Mouse (Mus musculus) ES-E14 (cell line): ENCODE data around the gene Gm29609. TPM values are rescaled to one million over a fixed set of nuclear protein-coding genes. Genes with fewer than 3 reads are reported as not detected.

Source experiments
- DNase-seq: peaks from one replicate; pipeline ENCODE4 v3.0.0-alpha.2; 2013; ENCODE audit warnings: low read depth, low spot score
- H3K27ac ChIP-seq: 2 replicates; pipeline ENCODE4 v1.5.1; 2012; ENCODE audit warnings: low read depth, mild to moderate bottlenecking, low read length, moderate library complexity, mixed read lengths; ENCODE audit not compliant: poor library complexity, insufficient read depth, severe bottlenecking
- H3K36me3 ChIP-seq: 2 replicates; pipeline ENCODE4 v1.6.1; 2012; ENCODE audit warnings: mild to moderate bottlenecking, low read length, moderate library complexity, mixed read lengths; ENCODE audit not compliant: control insufficient read depth, poor library complexity, insufficient read depth, severe bottlenecking
- H3K4me1 ChIP-seq, 2 experiments: fragments of 150-350 bp in 1 of 2; sonication (generic) in 1 of 2; 2 replicates each; pipeline ENCODE4 v1.6.1; 2012; ENCODE audit warnings: low read length in 2 of 2, mild to moderate bottlenecking in 1 of 2, mixed read lengths in 1 of 2; ENCODE audit not compliant: control insufficient read depth in 2 of 2, insufficient read depth in 2 of 2, poor library complexity in 1 of 2
- H3K4me3 ChIP-seq, 2 experiments: fragments of 150-350 bp in 1 of 2; sonication (generic) in 1 of 2; 2 replicates each; pipeline ENCODE4 v1.5.1; 2012; ENCODE audit warnings: low read length in 2 of 2, low read depth in 1 of 2, mild to moderate bottlenecking in 1 of 2, mixed read lengths in 1 of 2; ENCODE audit not compliant: insufficient read depth in 1 of 2, poor library complexity in 1 of 2, severe bottlenecking in 1 of 2
- H3K9ac ChIP-seq: 2 replicates; pipeline ENCODE4 v1.6.1; 2012; ENCODE audit warnings: low read depth, mild to moderate bottlenecking, low read length, mixed read lengths; ENCODE audit not compliant: poor library complexity, insufficient read depth, severe bottlenecking
- H3K9me3 ChIP-seq: fragments of 150-350 bp; sonication (generic); 2 replicates; pipeline ENCODE4 v1.6.1; 2012; ENCODE audit warnings: low read depth, mild to moderate bottlenecking, low read length; ENCODE audit not compliant: control insufficient read depth, insufficient read depth
- CHD2 ChIP-seq: IDR thresholded peaks from 2 replicates; pipeline ENCODE4 v1.6.1; 2014; ENCODE audit warnings: mild to moderate bottlenecking, low read depth, low read length, inconsistent platforms
- HCFC1 ChIP-seq: IDR thresholded peaks from 2 replicates; pipeline ENCODE4 v1.6.1; 2012; ENCODE audit warnings: low read length, inconsistent platforms, borderline replicate concordance; ENCODE audit not compliant: insufficient read depth
- MAFK ChIP-seq: IDR thresholded peaks from 2 replicates; pipeline ENCODE4 v1.6.1; 2014; ENCODE audit warnings: mild to moderate bottlenecking, low read depth, low read length, inconsistent platforms; ENCODE audit not compliant: insufficient read depth
- ZC3H11A ChIP-seq: IDR thresholded peaks from 2 replicates; pipeline ENCODE4 v1.6.1; 2012; ENCODE audit warnings: low read depth, mild to moderate bottlenecking, inconsistent platforms, low read length, borderline replicate concordance
- ZNF384 ChIP-seq: IDR thresholded peaks from 2 replicates; pipeline ENCODE4 v1.6.1; 2012; ENCODE audit warnings: low read depth, low read length, inconsistent platforms
- in situ Hi-C, 2 experiments: fragments of 600-800 bp; cut with MboI; formaldehyde crosslinking; loops; one replicate each; pipeline ENCODE4 v1.15.1; 2025; ENCODE audit warnings: low sequenced_read_pairs in 2 of 2, inconsistent platforms in 1 of 2; ENCODE audit not compliant: unreplicated experiment in 2 of 2
- total RNA-seq: library from RNA; depleted of rRNA; stranded (reverse); fragments of 300-350 nt; gene quantifications from 2 replicates; pipeline ENCODE4 v1.2.3, GENCODE M21; 2012

Gm29609 gene
- total RNA-seq, 1 experiment, result 3.1 TPM

GRCm38 (mm10) chr5:31126050-31126449 lies 53.7 kb downstream of the Gm29609 start:
- H3K9me3 ChIP-seq, result no peaks in the 10 kb centered on the region
- H3K36me3 ChIP-seq, result no peaks in the 10 kb centered on the region
- in situ Hi-C loops, result no loop called here
- DNase-seq, result no peak
- H3K9ac ChIP-seq, result no peak overlapping the region
- TF ChIP-seq ZNF384 (peak; percentile 95), MAFK (no peak)
- no peak overlapping the region for H3K27ac ChIP-seq
- peaks cover 0 to 2% of the 10 kb centered on the region in 2 experiments; a peak in 1 of 4 replicates for H3K4me1 ChIP-seq
- no peak overlapping the region for H3K4me3 ChIP-seq

DNA sequence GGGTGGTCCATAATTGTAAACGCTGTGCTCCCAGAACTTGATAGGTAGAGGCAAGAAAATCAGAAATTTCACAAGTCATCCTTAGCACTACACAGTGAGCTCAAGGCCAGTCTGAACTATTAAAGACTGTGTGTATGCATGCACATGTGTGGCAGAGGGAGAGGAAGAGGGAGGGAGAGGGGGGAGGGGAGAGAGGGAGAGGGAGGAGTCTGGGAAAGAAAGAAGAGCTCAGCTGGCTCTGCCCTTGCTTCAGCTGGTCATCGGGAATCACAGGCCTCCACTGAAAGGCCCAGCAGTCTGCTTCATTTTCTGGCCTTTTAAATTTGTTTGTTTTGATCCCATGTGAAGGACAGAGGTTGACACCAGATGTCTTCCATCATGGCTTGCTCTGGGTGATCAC lies 56.2 kb downstream of the Gm29609 start:
- Histone ChIP-seq H3K4me3 (no peak overlapping the region), H3K27ac (no peak overlapping the region), H3K9ac (no peak overlapping the region), H3K4me1 (peaks cover 0 to 3% of the 10 kb centered on the region in 2 experiments; a peak in 1 of 4 replicates), H3K9me3 (no peaks in the 10 kb centered on the region), H3K36me3 (no peaks in the 10 kb centered on the region)
- no peak for DNase-seq
- in situ Hi-C loops, result no loop called here
- TF ChIP-seq CHD2 (no peak), MAFK (no peak), ZNF384 (no peak), ZC3H11A (no peak), HCFC1 (no peak)

DNA sequence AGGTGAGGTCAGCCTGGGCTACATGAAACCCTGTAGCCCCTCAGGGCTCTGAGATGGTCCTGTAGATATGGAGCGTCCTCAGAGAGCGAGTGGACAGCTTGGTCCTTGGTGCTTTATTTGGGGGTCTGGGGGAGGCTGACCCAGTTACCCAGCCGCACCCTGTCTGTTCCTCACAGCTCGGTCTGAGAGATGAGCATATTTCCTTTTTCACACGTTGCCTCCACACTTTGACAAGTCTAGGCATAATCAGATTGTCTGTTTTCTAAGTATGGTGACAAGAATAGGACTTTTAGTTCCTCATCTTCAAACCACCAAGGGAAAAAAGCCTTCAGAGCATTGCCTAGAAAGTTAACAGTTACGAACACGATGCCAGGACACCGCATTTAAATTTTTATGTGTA lies 58.6 kb downstream of the Gm29609 start:
- H3K27ac ChIP-seq, result no peak overlapping the region
- in situ Hi-C loops, result no loop called here
- peaks cover 3 to 12% of the 10 kb centered on the region in 2 experiments; a peak in 3 of 4 replicates for H3K4me1 ChIP-seq
- no peaks in the 10 kb centered on the region for H3K36me3 ChIP-seq
- H3K9me3 ChIP-seq, result no peaks in the 10 kb centered on the region
- H3K4me3 ChIP-seq, result no peak overlapping the region
- DNase-seq, result no peak
- H3K9ac ChIP-seq, result no peak overlapping the region
- no peak for TF ChIP-seq CHD2
- no peak for TF ChIP-seq ZNF384
- no peak for TF ChIP-seq ZC3H11A
- TF ChIP-seq MAFK, result no peak
- no peak for TF ChIP-seq HCFC1

- no peaks in the 10 kb centered on the region for H3K9me3 ChIP-seq
- no peak for TF ChIP-seq ZNF384
- no peak for TF ChIP-seq CHD2
- no peak for TF ChIP-seq ZC3H11A
- no peak for TF ChIP-seq HCFC1
- peak; percentile 92 for TF ChIP-seq MAFK
- no peaks in the 10 kb centered on the region for H3K36me3 ChIP-seq
- peak overlapping the region; percentile 61; the same call in 1 of the 2 replicates for H3K9ac ChIP-seq
- in situ Hi-C loops, result no loop called here
- H3K4me3 ChIP-seq, result peak overlapping the region; percentile 62 to 67
- DNase-seq, result no peak
- peak overlapping the region; percentile 51; the same call in 1 of the 2 replicates for H3K27ac ChIP-seq
- H3K4me1 ChIP-seq, result peaks cover 3 to 11% of the 10 kb centered on the region in 2 experiments; a peak in 3 of 4 replicates
These were observed 62.8 kb downstream of the Gm29609 start for GRCm38 (mm10) chr5:31116912-31117311.

- Histone ChIP-seq H3K27ac (peak within 1 kb of the TSS; percentile 51; the same call in 1 of the 2 replicates), H3K4me1 (peaks cover 3 to 11% of the 10 kb centered on the region in 2 experiments; a peak in 3 of 4 replicates), H3K9me3 (no peaks in the 10 kb centered on the region), H3K36me3 (no peaks in the 10 kb centered on the region), H3K4me3 (peak within 1 kb of the TSS; percentile 62 to 67), H3K9ac (peak within 1 kb of the TSS; percentile 61; the same call in 1 of the 2 replicates)
- no peak for TF ChIP-seq CHD2
- no peak for TF ChIP-seq ZC3H11A
- no peak for TF ChIP-seq MAFK
- TF ChIP-seq HCFC1, result no peak
- TF ChIP-seq ZNF384, result no peak
- in situ Hi-C loops, result no loop called here
- no peak for DNase-seq
These were observed 63.4 kb downstream of the Gm29609 start, which contains the start of gene Trim54 for GRCm38 (mm10) chr5:31116354-31116753. TSS of gene Trim54 (plus strand) at chr5:31116712.
